Mouse (Mus musculus) heart, embryonic 11.5 days (tissue): ENCODE measurements around the gene Zup1. TPM values are rescaled to one million over a fixed set of nuclear protein-coding genes. Genes with fewer than 3 reads are reported as not detected.
"Not testable (repeated sequence)": the region's sequence is repeated elsewhere in the genome, so short reads cannot be mapped to it uniquely, and the experiment has no call there.

Experiments used
- ATAC-seq: fragments of 200-750 bp; cut with Nextera tagmentation; replicated peaks from 2 replicates; pipeline ENCODE4 v1.8.0; 2017; ENCODE audit warnings: moderate library complexity; ENCODE audit not compliant: insufficient number of reproducible peaks, low FRiP score, low TSS enrichment
- H3K27ac ChIP-seq: fragments of 300-500 bp; sonication (generic); 2 replicates; pipeline ENCODE4 v1.5.1; 2014; ENCODE audit warnings: mild to moderate bottlenecking, low read depth, low read length
- H3K27me3 ChIP-seq: fragments of 300-500 bp; sonication (generic); 2 replicates; pipeline ENCODE4 v1.6.1; 2014; ENCODE audit warnings: mild to moderate bottlenecking, low read length, mixed read lengths; ENCODE audit not compliant: control insufficient read depth, insufficient read depth
- H3K36me3 ChIP-seq: fragments of 300-500 bp; sonication (generic); 2 replicates; pipeline ENCODE4 v1.6.1; 2014; ENCODE audit warnings: mild to moderate bottlenecking, low read length, moderate library complexity, mixed read lengths; ENCODE audit not compliant: control insufficient read depth, insufficient read depth
- H3K4me1 ChIP-seq: fragments of 300-500 bp; sonication (generic); 2 replicates; pipeline ENCODE4 v1.6.1; 2014; ENCODE audit warnings: low read length; ENCODE audit not compliant: control insufficient read depth, insufficient read depth
- H3K4me2 ChIP-seq: fragments of 300-500 bp; sonication (generic); 2 replicates; pipeline ENCODE4 v1.6.1; 2014; ENCODE audit warnings: mild to moderate bottlenecking, moderate library complexity
- H3K4me3 ChIP-seq: fragments of 300-500 bp; sonication (generic); 2 replicates; pipeline ENCODE4 v1.5.1; 2014; ENCODE audit warnings: low read depth, low read length
- H3K9ac ChIP-seq: fragments of 300-500 bp; sonication (generic); 2 replicates; pipeline ENCODE4 v1.6.1; 2014; ENCODE audit warnings: mild to moderate bottlenecking, low read depth, low read length, moderate library complexity
- H3K9me3 ChIP-seq: fragments of 300-500 bp; sonication (generic); replicated peaks from 2 replicates; pipeline ENCODE4 v1.6.1; 2016; ENCODE audit warnings: low read length; ENCODE audit not compliant: control insufficient read depth
- WGBS: fragments of 180-500 bp; shearing (Covaris S2); extraction: QIAGEN DNeasy Blood & Tissue Kit; methylation state at CpG from one replicate; pipeline ENCODE4 v1.1.7; 2014; ENCODE audit not compliant: insufficient replicate concordance; 5-methylcytosine and 5-hydroxymethylcytosine counted together
- polyA plus RNA-seq: library from polyadenylated mRNA; unstranded; fragments of >200 nt; fragmentation: Nextera tagmentation; extraction: Ambion mirVana; gene quantifications from 2 replicates; pipeline ENCODE4 v1.2.1, GENCODE M21; 2014

Zup1 gene
- polyA plus RNA-seq: 13.3 and 16.2 TPM in 2 replicates

DNA sequence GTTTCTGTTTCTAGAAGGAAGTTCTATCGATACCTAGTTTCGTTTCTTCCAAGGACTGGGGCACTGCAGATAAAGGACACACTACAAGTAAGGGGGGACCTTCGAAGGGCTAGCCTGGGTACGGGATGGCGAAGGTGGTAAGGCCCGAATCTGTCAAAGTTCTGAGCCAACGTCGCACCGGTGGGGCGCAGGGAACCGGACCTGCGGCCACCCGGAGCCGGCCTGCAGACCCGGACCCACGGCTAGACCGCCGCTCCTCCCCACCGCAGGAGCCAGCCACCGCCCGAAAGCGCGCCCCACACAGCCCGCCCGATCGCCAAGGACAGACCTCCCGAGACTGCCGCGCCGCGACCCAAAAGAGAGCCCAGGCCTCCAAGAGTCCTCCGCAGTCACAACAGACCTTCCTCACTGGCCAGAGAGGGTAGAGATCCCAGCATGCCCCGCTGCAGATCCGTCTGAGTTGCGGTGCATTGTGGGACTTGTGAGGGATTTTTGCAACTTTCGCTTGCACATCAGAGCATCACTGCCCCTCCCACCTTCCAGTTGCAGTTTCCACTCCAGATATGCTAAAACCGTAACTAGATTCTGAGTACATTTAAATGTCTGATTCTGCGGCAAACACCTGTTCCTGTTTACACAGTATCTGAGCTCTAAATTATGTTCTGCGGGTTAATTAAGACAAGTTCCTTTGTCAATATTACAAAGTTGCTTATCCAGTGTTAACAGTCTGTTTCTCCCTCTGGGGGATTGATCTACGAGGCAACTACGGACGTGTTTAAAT, at the start of gene Zup1:
Gene Zup1 (minus strand): TSS at position 467 of the 781 bp plus-strand sequence.
- Histone ChIP-seq H3K4me3 (peak within 1 kb of the TSS; percentile 68), H3K36me3 (no peaks in the 10 kb centered on the region; the same call in 1 of the 2 replicates), H3K4me2 (peak within 1 kb of the TSS; percentile 68), H3K27me3 (no peaks in the 10 kb centered on the region), H3K9me3 (no peaks in the 10 kb centered on the region), H3K27ac (peak within 1 kb of the TSS; percentile 72), H3K4me1 (no peaks in the 10 kb centered on the region), H3K9ac (peak within 1 kb of the TSS; percentile 96)
- WGBS: 4% methylated on average over 42 of the region's 42 CpGs
- ATAC-seq: peak; percentile 90

DNA sequence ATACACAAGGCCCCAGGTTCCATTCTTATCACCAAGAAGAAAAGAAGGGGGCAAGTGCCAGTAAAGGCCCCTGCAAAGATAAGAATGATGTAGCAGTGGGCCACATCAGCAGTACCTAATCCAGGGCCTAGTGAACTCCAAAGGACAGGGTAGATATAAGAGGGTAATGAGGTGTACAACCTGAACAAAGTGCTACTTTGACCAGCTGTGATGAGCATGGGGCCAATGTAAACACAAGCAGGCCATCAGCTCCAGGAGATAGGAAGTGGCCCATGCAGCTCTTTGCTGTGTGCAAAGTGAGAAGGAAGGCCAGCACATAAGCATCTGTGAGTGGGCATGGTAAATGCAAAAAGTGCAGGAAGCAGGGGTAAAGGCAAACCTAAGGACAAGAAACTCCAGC, 47.3 kb upstream of the Zup1 start:
- Histone ChIP-seq H3K4me2 (no peak overlapping the region), H3K9me3 (no peaks in the 10 kb centered on the region), H3K4me1 (no peaks in the 10 kb centered on the region), H3K27me3 (no peaks in the 10 kb centered on the region), H3K36me3 (peaks cover 9% of the 10 kb centered on the region), H3K27ac (no peak overlapping the region), H3K4me3 (no peak overlapping the region), H3K9ac (no peak overlapping the region)
- no peak for ATAC-seq

DNA sequence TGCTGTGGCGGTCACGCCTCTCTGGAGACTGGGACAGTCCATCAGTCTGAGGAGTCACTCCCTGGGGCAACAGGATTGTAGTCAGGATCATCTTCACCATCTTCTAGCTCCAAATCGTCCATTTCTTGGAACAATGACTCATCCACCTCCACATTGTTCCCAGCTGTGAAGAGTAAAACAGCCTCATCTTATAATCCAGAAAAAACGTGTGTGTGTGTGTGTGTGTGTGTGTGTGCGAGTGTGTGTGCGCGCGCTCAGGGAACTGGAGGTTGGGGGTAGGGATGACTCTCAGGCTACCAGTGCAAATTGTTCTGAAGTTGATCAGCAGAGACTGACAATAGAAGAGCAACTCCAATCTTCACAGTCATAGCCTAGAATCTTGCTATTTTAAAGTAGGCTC, 45.6 kb upstream of the Zup1 start:
- not testable (repeated sequence) for ATAC-seq, H3K4me2 ChIP-seq, H3K36me3 ChIP-seq, H3K4me3 ChIP-seq, H3K4me1 ChIP-seq, H3K27me3 ChIP-seq, H3K27ac ChIP-seq, H3K9me3 ChIP-seq, H3K9ac ChIP-seq
- 92% methylated on average over 6 of the region's 8 CpGs for WGBS

DNA sequence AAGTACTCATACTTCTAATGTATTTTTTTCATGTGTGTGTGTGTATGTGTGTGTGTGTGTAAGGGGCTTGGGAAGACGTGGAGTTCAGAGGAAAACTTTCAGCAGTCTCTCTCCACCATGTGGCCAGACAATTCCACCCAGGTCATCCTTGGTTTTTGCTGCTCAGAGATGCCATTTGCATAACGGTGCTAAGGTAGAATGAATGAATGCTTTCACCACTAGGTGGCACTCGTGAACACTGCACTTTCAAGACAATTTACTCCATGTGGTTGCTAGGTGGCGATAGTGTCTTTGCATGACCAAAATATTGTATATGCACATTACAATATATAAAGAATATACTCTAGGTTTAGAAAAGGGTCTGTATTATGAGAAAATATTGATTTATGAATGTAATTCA, 35.7 kb upstream of the Zup1 start:
- Histone ChIP-seq H3K27ac (no peak overlapping the region), H3K9me3 (no peaks in the 10 kb centered on the region), H3K4me1 (no peaks in the 10 kb centered on the region), H3K36me3 (0 out of 2 replicates have a peak, but pooled peaks cover 3% of the 10 kb centered on the region), H3K4me2 (no peak overlapping the region), H3K4me3 (no peak overlapping the region), H3K27me3 (no peaks in the 10 kb centered on the region), H3K9ac (no peak overlapping the region)
- ATAC-seq: no peak
- 20% methylated on average over 4 of the region's 4 CpGs for WGBS

DNA sequence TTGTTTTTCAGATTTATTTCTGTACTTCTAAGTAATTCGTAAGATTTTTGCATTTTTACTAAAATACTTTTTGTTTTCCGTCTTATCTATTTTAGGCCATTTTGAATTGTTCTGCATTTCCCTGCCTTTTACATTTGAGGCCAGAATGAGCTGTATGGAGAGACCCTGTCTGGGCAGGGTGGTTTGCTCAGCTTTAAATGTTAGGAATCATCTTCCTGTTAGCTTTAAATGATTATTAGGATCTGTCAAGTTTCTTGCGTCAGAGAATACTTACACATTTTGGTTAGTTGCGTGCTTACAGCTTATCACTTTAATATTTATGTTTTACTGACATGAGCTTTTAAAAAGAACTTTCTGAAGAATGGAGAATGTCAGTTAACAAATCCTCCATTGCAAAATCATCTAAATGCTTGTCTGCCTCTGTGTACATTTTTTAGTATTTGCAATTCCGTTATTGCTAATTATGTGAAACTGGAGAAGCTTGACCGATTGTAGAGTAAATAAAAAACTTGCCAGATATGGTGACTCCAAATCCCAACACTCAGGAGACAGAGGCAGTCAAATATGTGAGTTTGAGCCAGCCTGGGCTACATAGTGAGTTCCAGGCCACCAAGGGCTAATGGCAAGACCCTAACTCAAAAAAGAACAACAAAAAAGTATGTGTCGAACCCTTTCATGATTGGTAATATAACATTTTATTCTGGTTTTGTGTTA, 23.9 kb upstream of the Zup1 start:
- H3K9me3 ChIP-seq: no peaks in the 10 kb centered on the region; the same call in 1 of the 2 replicates
- no peak overlapping the region for H3K4me3 ChIP-seq
- H3K36me3 ChIP-seq: no peaks in the 10 kb centered on the region
- no peak for ATAC-seq
- H3K27ac ChIP-seq: no peak overlapping the region
- 86% methylated on average over 7 of the region's 7 CpGs for WGBS
- no peak overlapping the region for H3K9ac ChIP-seq
- H3K27me3 ChIP-seq: no peaks in the 10 kb centered on the region
- H3K4me1 ChIP-seq: no peaks in the 10 kb centered on the region
- H3K4me2 ChIP-seq: no peak overlapping the region

DNA sequence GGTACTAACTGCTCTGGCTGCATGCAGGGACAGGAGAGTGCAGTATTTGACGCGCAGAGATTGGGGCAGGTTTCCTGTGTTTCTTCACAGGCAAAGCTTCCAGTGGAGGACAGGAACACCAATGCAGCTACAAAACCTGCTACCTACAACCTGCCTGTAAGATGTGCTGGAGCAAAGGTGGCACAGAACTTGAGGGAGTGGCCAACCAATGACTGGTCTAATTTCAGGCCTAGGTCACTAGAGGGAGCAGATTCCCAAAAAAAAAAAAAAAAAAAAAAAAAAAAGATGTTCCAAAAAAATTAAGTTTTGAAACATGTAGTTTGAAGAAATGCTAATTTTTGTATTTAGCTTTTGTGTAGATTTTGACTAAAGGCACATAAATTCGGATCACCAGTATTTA, 1.4 kb upstream of the Zup1 start:
- no peaks in the 10 kb centered on the region for H3K27me3 ChIP-seq
- H3K36me3 ChIP-seq: no peaks in the 10 kb centered on the region
- no peak overlapping the region for H3K9ac ChIP-seq
- no peak for ATAC-seq
- no peaks in the 10 kb centered on the region for H3K4me1 ChIP-seq
- WGBS: 71% methylated on average over 3 of the region's 3 CpGs
- H3K4me2 ChIP-seq: no peak overlapping the region
- no peak overlapping the region for H3K27ac ChIP-seq
- H3K9me3 ChIP-seq: no peaks in the 10 kb centered on the region
- no peak overlapping the region for H3K4me3 ChIP-seq

DNA sequence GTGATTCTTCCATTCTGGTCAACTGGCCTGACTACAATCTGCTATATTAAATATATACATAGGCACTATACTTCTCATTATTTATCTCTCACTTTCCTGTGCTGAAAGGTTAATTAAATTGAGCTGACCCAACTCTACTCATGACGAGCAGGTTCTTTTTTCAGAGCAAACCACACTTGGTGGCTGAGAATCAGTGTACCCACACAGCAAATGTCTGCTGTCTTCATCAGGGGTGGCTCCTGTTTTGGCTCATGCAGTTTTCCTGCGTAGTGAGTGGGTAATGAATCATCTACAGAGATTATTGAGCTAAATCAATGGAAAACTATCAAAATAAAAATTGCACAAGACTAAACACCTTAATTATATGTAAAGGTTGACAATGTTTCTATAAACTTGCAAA, 4.7 kb downstream of the Zup1 start:
- Histone ChIP-seq H3K36me3 (peaks cover 8% of the 10 kb centered on the region), H3K27me3 (no peaks in the 10 kb centered on the region), H3K4me3 (no peak overlapping the region)

DNA sequence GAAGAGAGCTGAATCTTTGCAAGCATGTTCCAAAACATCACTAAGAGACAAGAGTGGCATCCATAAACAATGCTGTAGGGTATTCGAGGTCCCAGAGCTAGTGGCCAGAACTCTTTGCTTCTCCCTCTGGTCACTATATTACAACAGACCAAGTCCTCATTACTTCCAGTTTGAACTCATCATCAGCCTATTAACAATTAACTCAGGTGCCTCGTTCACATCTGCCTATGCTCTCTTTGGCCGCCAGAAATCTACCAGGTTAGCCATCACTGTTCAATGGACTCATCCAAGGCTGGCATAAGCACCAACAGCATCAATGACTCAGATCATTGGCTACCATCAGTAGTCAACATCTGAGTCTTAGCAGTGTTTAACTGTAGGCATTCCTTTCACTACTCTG, 5.7 kb downstream of the Zup1 start:
- H3K36me3 ChIP-seq: peaks cover 9% of the 10 kb centered on the region
- H3K9me3 ChIP-seq: no peaks in the 10 kb centered on the region
- no peak overlapping the region for H3K9ac ChIP-seq
- H3K4me3 ChIP-seq: no peak overlapping the region
- WGBS: 86% methylated on average over 3 of the region's 3 CpGs
- H3K4me1 ChIP-seq: no peaks in the 10 kb centered on the region
- H3K4me2 ChIP-seq: no peak overlapping the region
- no peak overlapping the region for H3K27ac ChIP-seq
- no peaks in the 10 kb centered on the region for H3K27me3 ChIP-seq
- ATAC-seq: no peak

More for the DNA sequence above, 4.7 kb downstream of the Zup1 start:
- Histone ChIP-seq H3K9me3 (no peaks in the 10 kb centered on the region), H3K4me1 (no peaks in the 10 kb centered on the region), H3K27ac (no peak overlapping the region), H3K4me2 (no peak overlapping the region), H3K9ac (no peak overlapping the region)
- ATAC-seq: no peak
- WGBS: 82% methylated on average over 2 of the region's 2 CpGs

DNA sequence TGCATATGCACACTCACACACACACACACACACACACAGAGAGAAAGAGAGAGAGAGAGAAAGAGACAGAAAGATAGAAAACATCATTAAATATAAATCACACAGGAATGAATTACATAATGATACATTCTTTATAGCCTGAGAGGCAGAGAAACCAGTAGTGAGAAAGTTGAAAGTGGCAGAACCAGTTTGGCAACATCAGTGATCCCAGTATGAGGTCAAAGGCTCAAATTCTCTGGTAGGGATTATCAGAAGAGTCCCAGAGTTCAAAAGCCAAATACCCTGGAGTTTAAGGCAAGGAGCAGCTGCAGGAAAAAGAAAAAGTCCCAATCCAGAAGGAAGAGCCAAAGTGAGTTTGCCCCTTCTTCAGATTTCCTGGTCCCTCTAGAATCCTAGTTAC, 10.4 kb downstream of the Zup1 start:
- no peaks in the 10 kb centered on the region for H3K9me3 ChIP-seq
- no peaks in the 10 kb centered on the region for H3K27me3 ChIP-seq
- H3K4me2 ChIP-seq: no peak overlapping the region
- H3K4me1 ChIP-seq: no peaks in the 10 kb centered on the region
- no peak overlapping the region for H3K27ac ChIP-seq
- H3K4me3 ChIP-seq: no peak overlapping the region
- no peak for ATAC-seq
- no peak overlapping the region for H3K9ac ChIP-seq
- H3K36me3 ChIP-seq: peaks cover 18% of the 10 kb centered on the region
